Mouse (Mus musculus) right cerebral cortex, postnatal 25 days (tissue): ENCODE results near the gene Mob3a.

Source experiments
- DNase-seq: peaks from one replicate; pipeline ENCODE4 v3.0.0; 2022

Mob3a gene

GRCm38 (mm10) chr10:80677128-80677875 lies 24.5 kb downstream of the Mob3a start:
- DNase-seq, result no peak

DNA sequence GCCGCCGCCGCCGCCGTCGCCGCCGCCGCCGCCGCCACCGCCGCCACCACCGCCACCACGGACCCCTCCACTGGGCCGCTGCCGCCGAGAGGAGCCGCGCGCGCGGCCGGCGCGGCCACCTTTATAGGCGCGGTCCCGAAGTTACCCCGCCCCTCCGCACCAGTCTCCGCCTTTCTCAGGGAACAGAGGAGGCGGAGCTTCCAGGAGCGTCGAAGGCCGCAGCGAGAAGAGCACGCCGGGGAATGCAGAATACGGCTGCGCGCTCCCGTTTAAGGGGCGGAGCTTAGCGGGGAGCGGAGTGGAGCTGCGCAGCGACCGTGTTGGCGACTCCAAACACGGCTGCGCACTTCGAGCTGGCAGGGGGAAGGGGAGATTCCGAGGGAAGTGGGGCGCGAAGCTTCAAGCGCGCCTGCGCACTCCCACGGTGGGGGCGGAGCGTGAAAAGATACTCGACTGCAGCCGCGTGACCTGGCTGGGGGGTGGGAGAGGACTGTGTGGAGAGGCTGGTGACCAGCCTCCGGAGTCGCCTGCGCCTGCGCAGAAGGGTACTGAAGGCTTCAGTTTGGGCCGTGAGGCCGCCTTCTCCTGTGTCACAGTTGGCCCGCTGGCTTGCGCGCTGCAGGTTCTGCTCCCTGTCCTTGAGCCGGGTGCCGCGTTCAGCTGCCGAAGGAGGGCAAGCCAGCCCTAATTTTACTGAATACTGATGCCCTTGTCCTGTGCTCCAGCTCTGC lies 25.4 kb downstream of the Mob3a start:
- peak; percentile 100 for DNase-seq

DNA sequence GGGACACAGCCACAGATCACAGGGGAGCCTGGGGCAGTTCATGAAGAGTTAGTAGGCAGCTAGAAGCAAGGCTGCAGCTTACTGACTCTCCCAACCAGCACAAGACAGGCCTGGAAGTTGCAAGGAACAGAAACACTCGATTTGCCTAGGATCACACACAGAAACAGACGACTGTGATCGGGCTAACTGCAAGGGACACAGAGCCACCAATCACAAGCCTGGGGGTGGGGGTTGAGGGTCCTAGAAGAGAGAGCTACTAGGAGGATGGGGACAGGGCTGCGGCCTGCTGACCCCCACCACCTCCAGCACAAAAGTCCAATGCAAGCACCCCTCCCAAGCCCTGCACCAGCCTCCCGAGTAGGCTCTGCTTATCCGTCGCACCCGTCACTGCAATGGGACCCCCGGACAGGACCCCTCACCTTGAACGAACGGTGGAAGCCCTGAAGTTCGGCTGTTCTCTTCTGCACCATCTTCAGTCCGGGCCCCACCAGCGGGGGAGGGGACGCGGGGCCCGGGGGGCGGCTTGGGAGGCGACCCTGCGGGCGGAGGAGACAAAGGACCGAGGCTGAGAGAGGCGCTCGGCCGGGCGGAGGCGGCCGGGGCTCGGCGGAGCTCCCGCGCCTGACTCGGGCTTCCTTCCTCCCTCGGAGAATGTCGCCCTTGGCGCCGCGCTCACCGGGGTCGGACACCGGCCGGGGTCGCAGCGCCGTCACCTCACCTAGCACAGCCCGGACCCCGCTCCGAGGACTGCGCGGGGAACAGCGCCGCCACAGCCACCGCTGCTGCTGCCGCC lies 26.2 kb downstream of the Mob3a start:
- DNase-seq, result peak; percentile 22

GRCm38 (mm10) chr10:80674851-80675404 lies 26.8 kb downstream of the Mob3a start:
- DNase-seq, result no peak

GRCm38 (mm10) chr10:80674161-80674711 lies 27.5 kb downstream of the Mob3a start:
- no peak for DNase-seq

- DNase-seq, result no peak
Measured at GRCm38 (mm10) chr10:80673690-80674089, 28.1 kb downstream of the Mob3a start.

DNA sequence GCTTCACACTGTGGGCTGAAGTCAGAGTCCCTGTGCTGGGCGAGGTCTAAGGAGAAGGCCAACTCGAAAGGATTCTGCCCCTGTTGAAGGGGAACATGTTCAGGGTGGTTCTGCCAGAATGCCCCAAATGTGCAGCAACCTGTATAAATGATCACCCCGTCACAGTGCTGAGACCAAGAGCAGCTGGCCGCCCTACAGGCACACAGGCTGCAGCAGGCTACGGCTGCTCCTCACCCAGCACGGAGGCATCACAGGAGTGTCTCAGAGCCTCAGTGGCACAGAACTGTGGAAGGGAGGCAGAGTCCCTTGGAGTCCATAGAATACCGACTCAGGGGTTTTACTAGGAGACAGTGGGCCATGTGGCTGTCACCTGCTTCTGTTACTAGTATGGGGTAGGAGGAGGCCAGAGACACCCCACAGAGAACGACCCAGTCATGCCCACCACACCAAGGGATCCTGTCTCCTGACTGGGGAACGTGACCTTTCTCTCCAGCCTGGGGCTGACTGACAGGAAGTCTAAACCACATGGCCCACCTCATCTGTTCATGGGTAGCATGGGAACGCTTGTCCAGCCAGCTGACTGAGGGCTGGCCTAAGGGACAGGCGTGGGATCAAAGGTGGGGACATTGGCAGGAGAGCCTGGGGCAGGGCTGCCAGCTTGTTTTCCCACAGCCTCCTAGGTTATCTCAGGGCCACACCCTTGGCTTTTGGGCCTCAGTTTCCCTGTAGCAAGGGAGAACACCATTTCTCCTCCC lies 29.7 kb downstream of the Mob3a start:
- DNase-seq, result no peak

DNA sequence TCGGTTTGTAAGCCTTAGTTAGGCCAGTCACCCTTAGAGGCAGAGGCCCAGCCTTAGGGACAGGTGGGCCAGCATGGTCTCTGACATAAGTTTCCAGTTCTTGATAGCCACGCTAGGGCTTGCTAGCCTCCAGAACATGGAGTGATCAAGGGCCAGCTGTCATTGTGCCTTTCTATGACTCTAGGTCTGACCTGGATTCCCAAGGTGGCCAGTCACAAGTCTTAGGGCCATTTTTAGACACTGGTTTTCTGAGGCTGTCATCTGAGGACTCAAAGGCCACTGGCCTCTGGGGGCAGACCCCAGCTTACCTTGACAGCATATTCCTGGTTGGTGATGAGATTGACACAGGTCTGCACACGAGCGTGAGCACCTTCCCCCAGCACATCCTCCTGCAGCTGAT lies 30.5 kb downstream of the Mob3a start:
- no peak for DNase-seq

DNA sequence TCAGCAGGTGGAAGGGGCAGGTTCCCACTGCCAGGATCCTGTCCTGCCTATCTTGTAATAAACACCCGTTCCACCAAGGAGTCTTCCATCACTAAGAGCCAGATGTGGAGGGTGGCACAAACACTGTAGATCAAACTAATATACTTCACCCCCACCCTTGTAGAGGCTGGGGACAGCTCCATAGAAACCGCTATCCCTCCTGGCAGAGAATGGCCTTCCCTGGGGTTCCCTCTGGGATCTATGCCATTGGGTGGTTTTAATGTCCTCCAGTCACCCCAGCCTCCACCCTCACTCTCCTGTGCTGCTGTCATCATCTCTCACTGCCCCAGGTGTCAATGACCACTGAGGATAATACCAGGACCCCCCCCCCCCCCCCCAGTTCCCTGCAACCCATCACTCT lies 31.2 kb downstream of the Mob3a start:
- DNase-seq, result no peak

DNA sequence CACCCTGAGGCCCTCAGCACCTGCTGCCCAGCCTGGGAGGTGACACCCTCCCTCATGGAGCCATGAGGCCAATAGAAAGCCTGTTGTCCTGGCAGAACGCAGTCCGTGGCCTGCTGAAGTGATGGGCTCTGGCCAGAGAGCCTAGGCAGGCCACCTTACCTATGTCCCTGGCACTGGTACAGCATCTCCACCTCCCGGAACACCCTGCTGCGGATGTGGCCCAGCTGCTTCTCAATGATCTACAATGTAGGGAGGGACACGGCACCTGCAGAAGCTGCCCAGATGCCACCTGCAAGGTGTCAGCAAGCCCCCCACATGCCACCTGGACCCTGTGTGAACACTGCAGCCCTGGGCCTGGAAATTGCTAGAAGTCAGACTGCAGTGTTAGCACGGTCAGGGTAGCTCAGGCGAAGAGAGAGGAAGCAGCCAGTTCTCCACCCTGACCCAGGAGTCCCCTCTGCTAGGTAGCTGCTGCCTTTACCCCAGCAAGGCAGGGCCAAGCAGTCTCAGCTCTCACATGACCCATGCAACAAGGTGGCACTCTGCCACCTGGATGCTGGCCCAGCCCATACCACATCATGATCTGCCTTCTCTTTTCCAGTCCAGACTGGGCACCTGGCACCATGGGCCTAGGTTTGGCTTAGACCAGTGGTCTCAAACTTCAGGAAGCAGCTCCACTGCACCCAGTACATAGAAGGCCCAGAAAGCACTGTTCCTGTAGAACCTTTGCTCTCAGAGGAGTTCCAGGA lies 31.9 kb downstream of the Mob3a start:
- DNase-seq, result no peak

DNA sequence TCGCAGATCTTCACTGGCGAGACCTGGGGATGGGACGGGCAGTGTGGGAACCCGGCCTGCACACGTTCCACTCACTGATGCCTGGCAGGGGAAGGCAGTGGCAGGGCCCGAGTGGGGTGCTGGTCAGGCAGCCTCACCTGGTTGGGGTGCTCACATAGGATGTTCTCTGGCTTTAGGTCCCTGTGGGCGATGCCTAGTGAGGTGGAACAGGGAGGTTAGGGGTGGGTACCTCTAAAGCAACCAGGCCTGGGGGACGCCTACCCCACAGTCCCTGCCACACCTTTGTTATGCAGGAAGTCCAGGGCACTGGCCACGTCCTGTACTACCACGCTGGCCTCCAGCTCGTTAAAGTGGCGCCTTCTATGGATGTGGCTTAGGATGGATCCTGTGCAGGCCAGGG lies 32.8 kb downstream of the Mob3a start:
- no peak for DNase-seq

DNA sequence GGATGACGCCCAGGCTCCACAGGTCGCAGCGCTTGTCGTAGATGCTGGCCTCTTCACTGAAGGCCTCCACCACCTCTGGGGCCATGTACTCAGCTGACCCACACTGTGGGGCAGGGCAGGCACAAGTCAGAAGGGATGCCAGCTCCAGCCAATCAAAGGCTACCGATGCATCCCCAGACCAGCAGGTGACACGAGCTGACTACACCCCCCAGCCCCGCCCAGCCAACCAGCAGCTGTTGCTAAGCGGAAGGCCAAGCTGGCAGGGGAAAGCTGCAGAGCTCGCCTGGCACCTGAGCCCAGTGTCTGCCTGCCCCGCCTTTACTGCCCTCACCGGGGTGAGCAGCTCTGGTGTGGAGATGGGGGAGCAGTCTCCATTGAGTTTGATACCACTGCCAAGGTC lies 33.2 kb downstream of the Mob3a start:
- DNase-seq, result no peak

- DNase-seq, result no peak
Measured at GRCm38 (mm10) chr10:80666837-80667412, 34.9 kb downstream of the Mob3a start.

DNA sequence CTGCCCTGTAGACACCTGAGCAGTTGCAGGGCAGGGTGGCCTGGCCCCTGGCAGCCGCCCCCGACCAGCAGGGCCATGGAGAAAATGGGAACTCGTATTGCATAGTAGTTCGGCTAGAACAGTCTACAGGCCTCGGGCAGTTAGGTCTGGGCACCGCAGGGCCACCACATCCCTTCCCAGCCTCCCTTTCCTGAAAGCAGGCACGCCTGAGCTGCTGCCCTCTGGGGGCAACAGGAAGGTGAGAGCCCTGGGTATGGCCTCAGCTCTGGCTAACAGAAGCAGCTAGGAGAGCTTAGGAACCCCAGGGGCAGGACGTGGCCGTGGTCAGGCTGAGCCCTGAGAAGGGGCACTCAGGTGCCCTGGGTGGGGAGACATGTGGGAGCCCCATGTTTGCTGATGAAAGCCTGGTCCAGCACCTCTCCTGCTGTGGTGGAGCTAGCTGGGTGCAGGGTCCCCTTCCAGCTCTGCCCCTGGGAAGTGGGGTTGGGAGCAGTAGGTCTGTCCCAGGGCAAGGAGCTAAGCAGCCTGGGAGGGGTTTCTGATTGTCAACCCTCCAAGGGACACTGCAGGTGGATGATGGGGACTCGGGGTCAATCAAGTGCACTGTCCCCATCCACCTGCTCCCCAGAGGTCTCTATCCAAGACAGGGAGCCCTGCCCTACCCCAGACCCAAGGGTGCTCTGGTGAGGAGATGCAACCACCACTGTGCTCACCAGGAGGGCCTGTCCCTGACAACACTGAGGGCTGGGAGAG lies 35.6 kb downstream of the Mob3a start:
- no peak for DNase-seq

DNA sequence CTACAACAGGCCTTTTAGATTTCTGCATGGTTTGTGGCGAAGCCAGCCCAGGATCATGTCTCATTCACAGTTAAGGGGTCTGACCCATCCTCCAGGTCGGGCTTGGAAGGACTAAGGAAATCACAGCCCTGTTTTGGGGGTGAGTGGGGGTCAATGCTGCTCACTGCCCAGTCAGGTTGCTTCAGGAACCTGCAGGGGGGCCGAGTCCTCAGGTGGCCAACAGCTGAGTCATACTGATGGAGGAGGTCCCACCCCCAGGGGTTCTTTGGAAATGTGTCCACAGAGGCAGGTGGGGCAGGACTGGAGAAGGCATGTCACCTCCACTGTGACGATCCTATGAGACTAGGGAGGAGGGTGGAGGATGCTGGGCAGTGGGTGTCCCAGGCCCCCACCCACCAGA lies 36.3 kb downstream of the Mob3a start:
- no peak for DNase-seq

DNA sequence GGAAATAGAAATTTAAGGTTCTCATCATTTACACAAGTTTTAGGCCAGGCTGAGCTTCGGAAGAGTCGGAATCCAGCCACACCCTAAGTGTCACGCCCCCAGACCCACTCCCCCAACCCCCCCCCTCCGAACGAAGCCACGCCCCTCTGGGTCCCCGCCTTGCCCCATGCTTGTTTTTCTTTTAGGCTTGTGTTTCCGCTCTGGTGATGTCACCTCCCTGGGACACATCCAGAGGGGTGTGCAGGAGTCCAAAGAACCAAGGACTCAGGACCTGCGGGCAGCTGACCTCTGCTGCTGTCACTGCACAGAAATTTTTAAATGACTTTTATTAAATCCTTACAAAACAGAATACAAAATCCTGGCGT lies 36.8 kb downstream of the Mob3a start:
- DNase-seq, result no peak

DNA sequence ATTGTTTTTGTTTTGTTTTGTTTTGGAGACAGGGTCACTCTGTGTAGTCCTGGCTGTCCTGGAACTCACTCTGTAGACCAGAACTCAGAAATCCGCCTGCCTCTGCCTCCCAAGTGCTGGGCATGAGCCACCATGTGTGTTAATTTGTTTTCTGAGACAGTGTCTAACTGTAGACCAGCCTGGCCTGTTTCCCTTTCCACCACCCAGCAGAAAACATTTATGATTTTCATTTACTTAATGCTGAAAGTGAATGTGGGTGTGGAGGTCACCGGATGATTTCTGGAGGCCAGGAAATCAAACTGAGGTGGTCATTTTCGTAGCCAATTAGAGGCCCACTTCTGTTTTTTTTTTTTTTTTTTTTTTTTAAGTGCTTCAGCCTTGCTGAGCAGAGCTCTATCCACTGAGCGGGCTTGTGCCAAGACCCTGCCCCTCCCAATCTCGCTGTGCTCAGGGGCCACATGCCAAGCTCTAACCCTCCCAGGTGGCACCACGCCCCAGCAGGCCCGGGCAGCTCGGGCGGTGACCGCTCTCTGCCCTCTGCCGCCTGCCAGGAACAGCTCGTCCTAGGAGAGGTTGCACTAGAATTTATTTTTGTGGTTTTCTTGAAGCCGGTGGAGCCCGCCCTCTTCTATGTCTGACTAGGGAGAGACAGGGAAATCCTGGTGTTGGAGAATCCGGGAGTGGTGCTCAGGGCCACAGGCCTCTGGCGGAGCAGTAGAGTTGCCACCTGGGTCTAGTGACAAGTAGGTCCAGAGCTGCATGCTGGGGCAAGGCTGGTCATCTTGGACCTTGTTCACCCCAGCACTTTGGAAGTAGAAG lies 37.4 kb downstream of the Mob3a start:
- DNase-seq, result peak; percentile 40

- DNase-seq, result no peak
Measured at GRCm38 (mm10) chr10:80663485-80664196, 38.1 kb downstream of the Mob3a start.

DNA sequence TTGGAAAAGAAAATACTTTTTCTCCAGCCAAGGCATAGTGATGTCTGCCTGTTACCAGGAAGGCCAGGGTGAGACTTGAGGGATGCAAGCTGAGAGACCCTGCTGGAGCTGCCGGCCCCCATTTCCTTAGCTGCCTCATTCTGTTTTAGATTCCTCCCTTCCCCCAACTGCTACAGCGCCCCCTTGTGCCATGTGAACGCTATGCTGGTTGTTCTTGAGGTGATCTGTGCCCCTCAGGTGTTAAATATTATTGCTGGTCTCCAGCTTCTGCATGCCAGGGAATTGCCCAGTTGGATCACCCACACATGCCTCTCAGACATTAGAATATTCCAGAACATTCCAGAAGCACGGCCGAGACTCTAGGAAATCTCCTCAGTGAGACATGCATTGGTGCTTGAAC lies 40.6 kb downstream of the Mob3a start:
- DNase-seq, result no peak
